Mouse (Mus musculus): ENCODE results near the gene Krt83. TPM values are rescaled to one million over a fixed set of nuclear protein-coding genes. Genes with fewer than 3 reads are reported as not detected.
"Not testable (repeated sequence)": the region's sequence is repeated elsewhere in the genome, so short reads cannot be mapped to it uniquely, and the experiment has no call there.

The Krt83 gene
- 0.26 and 0.57 TPM in 2 replicates for polyA plus RNA-seq (2015; fragmentation: Nextera tagmentation; extraction: Ambion mirVana)

- 67% methylated on average over 6 of the region's 6 CpGs for WGBS (ENCODE audit: insufficient replicate concordance)
- no peak within 1 kb of the TSS for H3K27ac ChIP-seq (ENCODE audit: low read length)
- no peaks in the 10 kb centered on the region for H3K36me3 ChIP-seq (ENCODE audit: control insufficient read depth, insufficient read depth)
- no peaks in the 10 kb centered on the region for H3K27me3 ChIP-seq (ENCODE audit: control insufficient read depth, insufficient read depth, low read depth, low read length)
- no peak within 1 kb of the TSS for H3K9ac ChIP-seq (ENCODE audit: low read depth, low read length)
- ATAC-seq (ENCODE audit: low read depth): no peak
- no peak within 1 kb of the TSS for H3K4me3 ChIP-seq (ENCODE audit: low read depth, low read length)
- no peaks in the 10 kb centered on the region for H3K4me1 ChIP-seq (ENCODE audit: control insufficient read depth, low read depth, low read length)
- H3K4me2 ChIP-seq (ENCODE audit: low read depth, low read length): no peak within 1 kb of the TSS
- no peaks in the 10 kb centered on the region for H3K9me3 ChIP-seq (replicated peaks; ENCODE audit: control insufficient read depth, low read length)
Measured at GRCm38 (mm10) chr15:101491431-101491830, at the start of gene Krt83. TSS of gene Krt83 (minus strand) at chr15:101491512.

- Histone ChIP-seq H3K4me2 (ENCODE audit: low read depth, low read length) (no peak overlapping the region), H3K36me3 (ENCODE audit: control insufficient read depth, insufficient read depth) (no peaks in the 10 kb centered on the region), H3K27ac (ENCODE audit: low read length) (no peak overlapping the region), H3K9ac (ENCODE audit: low read depth, low read length) (no peak overlapping the region), H3K9me3 (replicated peaks; ENCODE audit: control insufficient read depth, low read length) (no peaks in the 10 kb centered on the region), H3K4me1 (ENCODE audit: control insufficient read depth, low read depth, low read length) (no peaks in the 10 kb centered on the region), H3K27me3 (ENCODE audit: control insufficient read depth, insufficient read depth, low read depth, low read length) (no peaks in the 10 kb centered on the region), H3K4me3 (ENCODE audit: low read depth, low read length) (no peak overlapping the region)
- no peak for ATAC-seq (ENCODE audit: low read depth)
- 52% methylated on average over 4 of the region's 4 CpGs for WGBS (ENCODE audit: insufficient replicate concordance)
Measured at GRCm38 (mm10) chr15:101538580-101538900, 47.2 kb upstream of the Krt83 start.

- ATAC-seq (ENCODE audit: low read depth): no peak
- Histone ChIP-seq H3K27ac (ENCODE audit: low read length) (no peak overlapping the region), H3K36me3 (ENCODE audit: control insufficient read depth, insufficient read depth) (no peaks in the 10 kb centered on the region), H3K9me3 (replicated peaks; ENCODE audit: control insufficient read depth, low read length) (no peaks in the 10 kb centered on the region), H3K9ac (ENCODE audit: low read depth, low read length) (no peak overlapping the region), H3K4me1 (ENCODE audit: control insufficient read depth, low read depth, low read length) (no peaks in the 10 kb centered on the region), H3K4me3 (ENCODE audit: low read depth, low read length) (no peak overlapping the region), H3K27me3 (ENCODE audit: control insufficient read depth, insufficient read depth, low read depth, low read length) (no peaks in the 10 kb centered on the region), H3K4me2 (ENCODE audit: low read depth, low read length) (no peak overlapping the region)
- WGBS (ENCODE audit: insufficient replicate concordance): 23% methylated on average over 7 of the region's 7 CpGs
Measured at GRCm38 (mm10) chr15:101537864-101538579, 46.7 kb upstream of the Krt83 start.

GRCm38 (mm10) chr15:101536054-101536850 lies 44.9 kb upstream of the Krt83 start:
- no peak overlapping the region for H3K27ac ChIP-seq (ENCODE audit: low read length)
- no peaks in the 10 kb centered on the region for H3K9me3 ChIP-seq (replicated peaks; ENCODE audit: control insufficient read depth, low read length)
- H3K9ac ChIP-seq (ENCODE audit: low read depth, low read length): no peak overlapping the region
- no peaks in the 10 kb centered on the region for H3K4me1 ChIP-seq (ENCODE audit: control insufficient read depth, low read depth, low read length)
- no peaks in the 10 kb centered on the region for H3K36me3 ChIP-seq (ENCODE audit: control insufficient read depth, insufficient read depth)
- H3K27me3 ChIP-seq (ENCODE audit: control insufficient read depth, insufficient read depth, low read depth, low read length): no peaks in the 10 kb centered on the region
- WGBS (ENCODE audit: insufficient replicate concordance): 38% methylated on average over 9 of the region's 9 CpGs
- no peak overlapping the region for H3K4me2 ChIP-seq (ENCODE audit: low read depth, low read length)
- H3K4me3 ChIP-seq (ENCODE audit: low read depth, low read length): no peak overlapping the region
- ATAC-seq (ENCODE audit: low read depth): no peak

- H3K27me3 ChIP-seq (ENCODE audit: control insufficient read depth, insufficient read depth, low read depth, low read length): no peaks in the 10 kb centered on the region
- H3K27ac ChIP-seq (ENCODE audit: low read length): no peak within 1 kb of the TSS
- H3K9ac ChIP-seq (ENCODE audit: low read depth, low read length): no peak within 1 kb of the TSS
- H3K9me3 ChIP-seq (replicated peaks; ENCODE audit: control insufficient read depth, low read length): no peaks in the 10 kb centered on the region
- 59% methylated on average over 7 of the region's 7 CpGs for WGBS (ENCODE audit: insufficient replicate concordance)
- no peak for ATAC-seq (ENCODE audit: low read depth)
- no peak within 1 kb of the TSS for H3K4me3 ChIP-seq (ENCODE audit: low read depth, low read length)
- H3K36me3 ChIP-seq (ENCODE audit: control insufficient read depth, insufficient read depth): no peaks in the 10 kb centered on the region
- H3K4me1 ChIP-seq (ENCODE audit: control insufficient read depth, low read depth, low read length): no peaks in the 10 kb centered on the region
- no peak within 1 kb of the TSS for H3K4me2 ChIP-seq (ENCODE audit: low read depth, low read length)
Measured at GRCm38 (mm10) chr15:101532720-101533119, 41.4 kb upstream of the Krt83 start, which contains the start of gene Krt84. TSS of gene Krt84 (minus strand) at chr15:101532820.

- H3K9ac ChIP-seq (ENCODE audit: low read depth, low read length): no peak overlapping the region
- H3K27ac ChIP-seq (ENCODE audit: low read length): no peak overlapping the region
- H3K4me1 ChIP-seq (ENCODE audit: control insufficient read depth, low read depth, low read length): no peaks in the 10 kb centered on the region
- WGBS (ENCODE audit: insufficient replicate concordance): 51% methylated on average over 4 of the region's 4 CpGs
- no peaks in the 10 kb centered on the region for H3K36me3 ChIP-seq (ENCODE audit: control insufficient read depth, insufficient read depth)
- no peak overlapping the region for H3K4me2 ChIP-seq (ENCODE audit: low read depth, low read length)
- H3K4me3 ChIP-seq (ENCODE audit: low read depth, low read length): no peak overlapping the region
- no peaks in the 10 kb centered on the region for H3K27me3 ChIP-seq (ENCODE audit: control insufficient read depth, insufficient read depth, low read depth, low read length)
- no peaks in the 10 kb centered on the region for H3K9me3 ChIP-seq (replicated peaks; ENCODE audit: control insufficient read depth, low read length)
- ATAC-seq (ENCODE audit: low read depth): no peak
Measured at GRCm38 (mm10) chr15:101522556-101523232, 31.4 kb upstream of the Krt83 start.

- no peaks in the 10 kb centered on the region for H3K27me3 ChIP-seq (ENCODE audit: control insufficient read depth, insufficient read depth, low read depth, low read length)
- H3K36me3 ChIP-seq (ENCODE audit: control insufficient read depth, insufficient read depth): no peaks in the 10 kb centered on the region
- H3K4me2 ChIP-seq (ENCODE audit: low read depth, low read length): no peak overlapping the region
- no peak overlapping the region for H3K4me3 ChIP-seq (ENCODE audit: low read depth, low read length)
- no peak for ATAC-seq (ENCODE audit: low read depth)
- no peaks in the 10 kb centered on the region for H3K4me1 ChIP-seq (ENCODE audit: control insufficient read depth, low read depth, low read length)
- H3K9ac ChIP-seq (ENCODE audit: low read depth, low read length): no peak overlapping the region
- WGBS (ENCODE audit: insufficient replicate concordance): 7% methylated on average over 2 of the region's 2 CpGs
- H3K27ac ChIP-seq (ENCODE audit: low read length): no peak overlapping the region
- no peaks in the 10 kb centered on the region for H3K9me3 ChIP-seq (replicated peaks; ENCODE audit: control insufficient read depth, low read length)
Measured at GRCm38 (mm10) chr15:101519792-101520191, 28.5 kb upstream of the Krt83 start.

GRCm38 (mm10) chr15:101517161-101517560 lies 25.8 kb upstream of the Krt83 start, which contains the start of gene Gm49425:
TSS of gene Gm49425 (minus strand) at chr15:101517261.
- H3K4me1 ChIP-seq (ENCODE audit: control insufficient read depth, low read depth, low read length); H3K27me3 ChIP-seq (ENCODE audit: control insufficient read depth, insufficient read depth, low read depth, low read length); H3K4me2 ChIP-seq (ENCODE audit: low read depth, low read length); H3K9me3 ChIP-seq (replicated peaks; ENCODE audit: control insufficient read depth, low read length); H3K9ac ChIP-seq (ENCODE audit: low read depth, low read length); ATAC-seq (ENCODE audit: low read depth); H3K4me3 ChIP-seq (ENCODE audit: low read depth, low read length); H3K36me3 ChIP-seq (ENCODE audit: control insufficient read depth, insufficient read depth); H3K27ac ChIP-seq (ENCODE audit: low read length): not testable (repeated sequence)
- WGBS (ENCODE audit: insufficient replicate concordance): 29% methylated on average over 2 of the region's 2 CpGs

- H3K4me2 ChIP-seq (ENCODE audit: low read depth, low read length): no peak overlapping the region
- no peaks in the 10 kb centered on the region for H3K4me1 ChIP-seq (ENCODE audit: control insufficient read depth, low read depth, low read length)
- no peaks in the 10 kb centered on the region for H3K36me3 ChIP-seq (ENCODE audit: control insufficient read depth, insufficient read depth)
- H3K4me3 ChIP-seq (ENCODE audit: low read depth, low read length): no peak overlapping the region
- ATAC-seq (ENCODE audit: low read depth): no peak
- no peaks in the 10 kb centered on the region for H3K27me3 ChIP-seq (ENCODE audit: control insufficient read depth, insufficient read depth, low read depth, low read length)
- no peaks in the 10 kb centered on the region for H3K9me3 ChIP-seq (replicated peaks; ENCODE audit: control insufficient read depth, low read length)
- 44% methylated on average over 9 of the region's 9 CpGs for WGBS (ENCODE audit: insufficient replicate concordance)
- H3K27ac ChIP-seq (ENCODE audit: low read length): no peak overlapping the region
- no peak overlapping the region for H3K9ac ChIP-seq (ENCODE audit: low read depth, low read length)
Measured at GRCm38 (mm10) chr15:101508247-101508646, 16.9 kb upstream of the Krt83 start.

Measured in liver, embryonic 16.5 days (tissue).